9 mouse cellular contexts compared by ENCODE assay signal in the genomic region with DNA sequence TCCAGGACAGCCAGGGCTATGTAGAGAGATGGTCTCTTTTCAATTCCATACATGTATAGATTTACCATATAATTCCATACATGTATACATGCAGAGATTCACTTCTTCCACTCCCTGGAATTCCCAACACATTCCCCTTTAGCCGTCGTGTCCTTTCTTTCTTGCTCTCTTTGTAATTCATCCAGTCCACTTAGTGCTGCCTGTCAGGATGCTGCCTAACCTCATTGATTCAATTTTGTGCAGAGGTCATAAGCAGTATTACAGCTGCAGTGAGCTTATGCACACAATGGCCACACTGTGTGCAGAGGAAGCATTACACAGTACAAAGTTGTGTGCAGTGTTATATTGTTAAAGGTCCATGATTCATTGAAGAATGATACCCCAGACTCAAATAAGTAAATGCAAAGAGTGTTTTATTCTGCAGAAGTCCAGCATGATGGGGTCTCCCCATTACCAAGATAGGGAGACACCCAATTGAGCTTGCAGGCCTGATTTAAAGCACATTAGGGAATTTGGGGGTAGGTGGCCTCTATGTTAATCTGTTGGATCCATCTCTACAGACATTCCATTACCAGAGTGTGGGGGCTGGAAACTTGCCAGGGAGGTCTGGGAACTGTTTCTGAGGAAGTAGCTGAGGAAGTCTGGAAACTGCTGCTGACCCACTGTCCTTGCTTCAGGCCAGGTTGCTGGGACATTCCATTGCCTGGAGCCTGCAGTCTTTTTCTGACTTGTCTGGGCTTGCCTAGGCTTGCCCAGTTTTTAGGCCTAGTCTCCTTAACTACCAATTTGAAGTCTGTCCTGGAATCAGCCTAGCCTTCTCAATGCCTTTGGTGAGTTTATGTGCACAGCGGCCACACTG.
DNase-seq lines count a peak whose midpoint lies in the region; ATAC-seq and TF ChIP-seq lines count a peak whose summit lies in the region.
"Had no signal": no experiment of that assay in that cellular context is flagged by ENCODE, and none has a peak within 500 bp of the region (broad histone marks: within the 10 kb centered on the region; RNA-seq: fewer than 3 reads in every experiment).

No protein-coding gene starts in this region.

- 0 out of 2 replicates have a peak, but pooled peaks cover 2% of the 10 kb centered on the region for H3K4me1 ChIP-seq in kidney, embryonic 14.5 days (ENCODE audit: control insufficient read depth, insufficient read depth, low read length)
- H3K4me1 ChIP-seq in bone marrow macrophage, adult 2 months (ENCODE audit: control insufficient read depth, insufficient read depth, low read length) = peaks cover 36% of the 10 kb centered on the region

- H3K4me3 ChIP-seq in kidney, embryonic 14.5 days (ENCODE audit: low read length) = no peak overlapping the region
- no peak overlapping the region for H3K4me3 ChIP-seq in bone marrow macrophage, adult 2 months (ENCODE audit: insufficient read depth, low read length)

- no peak overlapping the region for H3K9ac ChIP-seq in kidney, embryonic 14.5 days (ENCODE audit: low read depth, low read length)

- ATAC-seq in kidney, embryonic 14.5 days (ENCODE audit: low FRiP score, low TSS enrichment) = no peak

- DNase-seq in embryo, embryonic 10 days (ENCODE audit: low spot score) = peak; percentile 11
- DNase-seq in embryo, embryonic 9.5 days (ENCODE audit: extremely low spot score) = no peak
- peak; percentile 33 for DNase-seq in kidney, postnatal 14 days
- DNase-seq in 416B (ENCODE audit: low read depth) = peak; percentile 40
- no peak for DNase-seq in cerebellum, adult 9-10 months
- DNase-seq in cerebellum, postnatal 36 days = no peak
- DNase-seq: B cell, adult 2 months had no signal

- H3K27ac ChIP-seq in kidney, embryonic 14.5 days (ENCODE audit: low read depth, low read length) = no peak overlapping the region
- H3K27ac ChIP-seq in bone marrow macrophage, adult 2 months (ENCODE audit: insufficient read depth, low read depth, low read length) = peak overlapping the region; percentile 94

- no peak for TF ChIP-seq POLR2A in bone marrow macrophage, adult 2 months (IDR thresholded peaks at IDR 0.05; ENCODE audit: borderline replicate concordance, low read depth, low read length)

- WGBS in kidney, embryonic 14.5 days = 79% methylated on average over 3 of the region's 3 CpGs

- TF ChIP-seq CTCF in bone marrow macrophage, adult 2 months (IDR thresholded peaks at IDR 0.05; ENCODE audit: low read depth, low read length) = no peak

- no peaks in the 10 kb centered on the region for H3K27me3 ChIP-seq in kidney, embryonic 14.5 days (ENCODE audit: control insufficient read depth, insufficient read depth, low read length)

- H3K36me3 ChIP-seq in kidney, embryonic 14.5 days (ENCODE audit: control insufficient read depth, insufficient read depth, low read length) = no peaks in the 10 kb centered on the region

- no peak overlapping the region for H3K4me2 ChIP-seq in kidney, embryonic 14.5 days (replicated peaks; ENCODE audit: low read depth, low read length)

- H3K9me3 ChIP-seq in kidney, embryonic 14.5 days (ENCODE audit: control insufficient read depth, low read length) = no peaks in the 10 kb centered on the region

Comparison
In these comparisons a context has a peak if more than half of its experiments do, and no peak if none do; other contexts are left out.
1. DNase-seq: peak in embryo, embryonic 10 days (single experiment), kidney, postnatal 14 days (single experiment) and 416B (single experiment); none in embryo, embryonic 9.5 days (single experiment), cerebellum, adult 9-10 months (single experiment) and cerebellum, postnatal 36 days (0 of 2).